In the genomic region with DNA sequence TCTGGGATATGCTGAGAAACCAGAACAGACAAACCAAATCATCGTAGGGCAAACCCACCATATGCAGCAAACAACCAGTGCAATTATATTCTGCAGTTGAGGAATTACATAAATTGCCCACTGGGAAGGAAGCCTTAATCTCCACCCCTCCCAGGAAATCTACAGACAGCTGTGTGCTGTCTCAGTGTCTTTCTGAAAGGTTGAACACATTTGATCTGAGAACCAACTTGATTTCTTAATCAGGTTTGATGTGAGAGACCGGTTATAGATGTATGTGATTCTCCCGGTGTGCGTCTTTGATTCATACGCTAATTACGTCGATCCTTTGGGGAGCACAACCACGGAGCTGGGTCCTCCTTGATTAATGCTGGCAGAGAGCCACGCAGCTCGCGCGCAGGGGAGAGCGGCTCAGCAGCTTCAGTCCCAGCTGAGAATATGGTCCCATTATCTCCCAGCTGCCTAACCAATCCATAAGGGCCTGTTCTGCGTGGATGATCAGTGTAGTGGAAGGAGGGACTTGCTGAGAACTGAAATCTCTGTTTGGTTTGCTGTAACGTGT, we compare ENCODE assay signal across 9 mouse cellular contexts.
DNase-seq lines count a peak whose midpoint lies in the region; ATAC-seq and TF ChIP-seq lines count a peak whose summit lies in the region.
"Had no signal": no experiment of that assay in that cellular context is flagged by ENCODE, and none has a peak within 500 bp of the region (broad histone marks: within the 10 kb centered on the region; RNA-seq: fewer than 3 reads in every experiment).

No protein-coding gene starts in this region.

- no peaks in the 10 kb centered on the region for H3K4me1 ChIP-seq in cortical plate, adult 2 months (ENCODE audit: control insufficient read depth, insufficient read depth, low read length)
- peaks cover 13% of the 10 kb centered on the region for H3K4me1 ChIP-seq in neural tube, embryonic 13.5 days (replicated peaks)
- H3K4me1 ChIP-seq: liver, embryonic 15.5 days had no signal

- peak overlapping the region; percentile 49 for H3K4me3 ChIP-seq in cortical plate, adult 2 months (ENCODE audit: insufficient read depth, low read length)
- peak overlapping the region; percentile 34 for H3K4me3 ChIP-seq in neural tube, embryonic 13.5 days
- H3K4me3 ChIP-seq: liver, embryonic 15.5 days had no signal

- no peaks in the 10 kb centered on the region for H3K36me3 ChIP-seq in neural tube, embryonic 13.5 days
- H3K36me3 ChIP-seq: liver, embryonic 15.5 days had no signal

- WGBS in neural tube, embryonic 13.5 days: 7% methylated on average over 15 of the region's 15 CpGs

- 0 out of 2 replicates have a peak, but pooled peaks have one; percentile 27 for TF ChIP-seq POLR2A in cortical plate, adult 2 months (IDR thresholded peaks at IDR 0.05; ENCODE audit: extremely low read depth, insufficient read depth, low read length)

- H3K9ac ChIP-seq in neural tube, embryonic 13.5 days: peak overlapping the region; percentile 52
- H3K9ac ChIP-seq: liver, embryonic 15.5 days had no signal

- no peak for TF ChIP-seq CTCF in cortical plate, adult 2 months (IDR thresholded peaks at IDR 0.05; ENCODE audit: extremely low read depth, insufficient read depth, low read length)

- H3K27me3 ChIP-seq in neural tube, embryonic 13.5 days: no peaks in the 10 kb centered on the region
- H3K27me3 ChIP-seq: liver, embryonic 15.5 days had no signal

- peak overlapping the region; percentile 50 for H3K4me2 ChIP-seq in neural tube, embryonic 13.5 days
- H3K4me2 ChIP-seq: liver, embryonic 15.5 days had no signal

- ATAC-seq in neural tube, embryonic 13.5 days (ENCODE audit: low read depth): peak; percentile 93
- ATAC-seq in megakaryocyte, adult 5-6 weeks (ENCODE audit: poor library complexity, severe bottlenecking): no peak

- H3K27ac ChIP-seq in cortical plate, adult 2 months (ENCODE audit: insufficient read depth, low read length): peak overlapping the region; percentile 24
- peak overlapping the region; percentile 72 for H3K27ac ChIP-seq in neural tube, embryonic 13.5 days (replicated peaks)
- H3K27ac ChIP-seq: liver, embryonic 15.5 days had no signal

- DNase-seq in ovary, adult 18-20 months (ENCODE audit: low spot score): peak; percentile 4
- no peak for DNase-seq in ovary, postnatal 10 days (ENCODE audit: low spot score)
- DNase-seq in heart, postnatal 4 days: peak; percentile 14
- peak; percentile 65 to 70 for DNase-seq in left cerebral cortex, adult 18-20 months (ENCODE audit: low spot score in 2 of 2)
- DNase-seq in B cell, adult 2 months: no peak

- no peaks in the 10 kb centered on the region for H3K9me3 ChIP-seq in neural tube, embryonic 13.5 days
- H3K9me3 ChIP-seq: liver, embryonic 15.5 days had no signal

Comparison
In these comparisons a context has a peak if more than half of its experiments do, and no peak if none do; other contexts are left out.
1. DNase-seq: peak in ovary, adult 18-20 months (single experiment), heart, postnatal 4 days (single experiment) and left cerebral cortex, adult 18-20 months (2 of 2); none in ovary, postnatal 10 days (single experiment) and B cell, adult 2 months (0 of 2).